In genomic region chr7:6330458-6331232, GRCm38 (mm10) we compare ENCODE assay signal across 8 mouse cellular contexts. TPM values are rescaled to one million over a fixed set of nuclear protein-coding genes. Genes with fewer than 3 reads are reported as not detected.
A peak's percentile ranks its signal among the peaks of the same experiment; 100 is the strongest.
DNase-seq lines count a peak whose midpoint lies in the region; ATAC-seq lines count a peak whose summit lies in the region.

No protein-coding gene starts in this region.

- no peak for DNase-seq in kidney, postnatal 14 days
- peak; percentile 29 for DNase-seq in c-Kit-positive CD71-positive TER-119-negative erythroid progenitor cells, embryonic 14.5 days (ENCODE audit: low read depth)
- peak; percentile 4 for DNase-seq in forelimb bud, embryonic 11.5 days (ENCODE audit: low read depth, low spot score)
- DNase-seq in layer of hippocampus, postnatal 10 days (ENCODE audit: low spot score in 2 of 2), result peak; percentile 51 to 53
- DNase-seq in spleen, postnatal 4 days (ENCODE audit: low spot score in 2 of 2), result no peak
- DNase-seq in urinary bladder, postnatal 10 days (ENCODE audit: low spot score), result no peak

- H3K9me3 ChIP-seq in kidney, embryonic 16.5 days (ENCODE audit: low read length), result no peaks in the 10 kb centered on the region
- H3K9me3 ChIP-seq in midbrain, embryonic 13.5 days, result no peaks in the 10 kb centered on the region

- H3K4me2 ChIP-seq in kidney, embryonic 16.5 days (replicated peaks; ENCODE audit: low read depth, low read length), result peak overlapping the region; percentile 76
- peak overlapping the region; percentile 56 for H3K4me2 ChIP-seq in midbrain, embryonic 13.5 days (replicated peaks)

- H3K4me3 ChIP-seq in kidney, embryonic 16.5 days (ENCODE audit: low read length), result peak overlapping the region; percentile 69
- peak overlapping the region; percentile 46 for H3K4me3 ChIP-seq in midbrain, embryonic 13.5 days (replicated peaks)

- H3K27ac ChIP-seq in kidney, embryonic 16.5 days (ENCODE audit: low read length), result peak overlapping the region; percentile 88
- peak overlapping the region; percentile 88 for H3K27ac ChIP-seq in midbrain, embryonic 13.5 days

- 14% methylated on average over 23 of the region's 23 CpGs for WGBS in kidney, embryonic 16.5 days
- 15% methylated on average over 23 of the region's 23 CpGs for WGBS in midbrain, embryonic 13.5 days

- peaks cover 3% of the 10 kb centered on the region for H3K4me1 ChIP-seq in kidney, embryonic 16.5 days (ENCODE audit: insufficient read depth, low read length)
- H3K4me1 ChIP-seq in midbrain, embryonic 13.5 days (replicated peaks), result peaks cover 17% of the 10 kb centered on the region

- H3K36me3 ChIP-seq in kidney, embryonic 16.5 days (ENCODE audit: insufficient read depth, low read length), result peaks cover 6% of the 10 kb centered on the region; the same call in 1 of the 2 replicates
- H3K36me3 ChIP-seq in midbrain, embryonic 13.5 days, result peaks cover 15% of the 10 kb centered on the region

- peak overlapping the region; percentile 90 for H3K9ac ChIP-seq in kidney, embryonic 16.5 days (replicated peaks; ENCODE audit: low read length)
- peak overlapping the region; percentile 74 for H3K9ac ChIP-seq in midbrain, embryonic 13.5 days (replicated peaks)

- ATAC-seq in kidney, embryonic 16.5 days (ENCODE audit: low FRiP score, low TSS enrichment), result peak; percentile 86
- peak; percentile 92 for ATAC-seq in midbrain, embryonic 13.5 days

- no peaks in the 10 kb centered on the region for H3K27me3 ChIP-seq in kidney, embryonic 16.5 days (ENCODE audit: insufficient read depth, low read length)
- H3K27me3 ChIP-seq in midbrain, embryonic 13.5 days, result no peaks in the 10 kb centered on the region

RNA-seq across cellular contexts. Expression of gene Zfp583, which starts 0.4 kb away (rescaled TPM):
- 5.8 and 6.3 TPM in 2 replicates for polyA plus RNA-seq in kidney, embryonic 16.5 days (2015; fragmentation: Nextera tagmentation; extraction: Ambion mirVana)
- 10 to 100 TPM; 17.6 to 17.8 TPM for total RNA-seq in layer of hippocampus, postnatal 10 days (2021)
- 11.7 and 12.9 TPM in 2 replicates for polyA plus RNA-seq in midbrain, embryonic 13.5 days (2015; fragmentation: Nextera tagmentation; extraction: Ambion mirVana)

RNA-seq across cellular contexts. Expression of gene Gm3854, which starts 12.9 kb away (rescaled TPM):
- polyA plus RNA-seq in kidney, embryonic 16.5 days (2015; fragmentation: Nextera tagmentation; extraction: Ambion mirVana), result 2.3 TPM in 2 replicates
- total RNA-seq in layer of hippocampus, postnatal 10 days (2021), result 1 to 10 TPM; 5.6 to 6.8 TPM
- polyA plus RNA-seq in midbrain, embryonic 13.5 days (2015; fragmentation: Nextera tagmentation; extraction: Ambion mirVana), result 7.0 and 7.2 TPM in 2 replicates

RNA-seq across cellular contexts. Expression of gene Zfp78, which starts 32.4 kb away (rescaled TPM):
- 1.6 and 3.9 TPM in 2 replicates for polyA plus RNA-seq in kidney, embryonic 16.5 days (2015; fragmentation: Nextera tagmentation; extraction: Ambion mirVana)
- 1 to 10 TPM; 5.2 to 5.8 TPM for total RNA-seq in layer of hippocampus, postnatal 10 days (2021)
- 4.3 and 4.6 TPM in 2 replicates for polyA plus RNA-seq in midbrain, embryonic 13.5 days (2015; fragmentation: Nextera tagmentation; extraction: Ambion mirVana)

RNA-seq across cellular contexts. Expression of gene Zfp667, which starts 44.3 kb away (rescaled TPM):
- 4.9 and 6.8 TPM in 2 replicates for polyA plus RNA-seq in kidney, embryonic 16.5 days (2015; fragmentation: Nextera tagmentation; extraction: Ambion mirVana)
- total RNA-seq in layer of hippocampus, postnatal 10 days (2021), result 10 to 100 TPM; 14.5 to 17.2 TPM
- 15.8 and 18.8 TPM in 2 replicates for polyA plus RNA-seq in midbrain, embryonic 13.5 days (2015; fragmentation: Nextera tagmentation; extraction: Ambion mirVana)

RNA-seq across cellular contexts. Expression of gene Zfp28, which starts 52.5 kb away (rescaled TPM):
- 8.9 and 9.0 TPM in 2 replicates for polyA plus RNA-seq in kidney, embryonic 16.5 days (2015; fragmentation: Nextera tagmentation; extraction: Ambion mirVana)
- total RNA-seq in layer of hippocampus, postnatal 10 days (2021), result 10 to 100 TPM in 1 of 2 experiments, 1 to 10 TPM in 1; 8.6 to 10.3 TPM
- polyA plus RNA-seq in midbrain, embryonic 13.5 days (2015; fragmentation: Nextera tagmentation; extraction: Ambion mirVana), result 16.2 and 18.5 TPM in 2 replicates

Comparison
In these comparisons a context has a peak if more than half of its experiments do, and no peak if none do; other contexts are left out.
1. DNase-seq: peak in c-Kit-positive CD71-positive TER-119-negative erythroid progenitor cells, embryonic 14.5 days (single experiment), forelimb bud, embryonic 11.5 days (single experiment) and layer of hippocampus, postnatal 10 days (2 of 2); none in kidney, postnatal 14 days (single experiment), spleen, postnatal 4 days (0 of 2) and urinary bladder, postnatal 10 days (single experiment).